Mouse (Mus musculus): ENCODE measurements at regions not wholly inside any gene's neighbourhood (a gene's known extent, or its start where the extent isn't known, plus 50 kb on each side); places are given as distances from the start of the nearest gene placed in this dataset.

DNA sequence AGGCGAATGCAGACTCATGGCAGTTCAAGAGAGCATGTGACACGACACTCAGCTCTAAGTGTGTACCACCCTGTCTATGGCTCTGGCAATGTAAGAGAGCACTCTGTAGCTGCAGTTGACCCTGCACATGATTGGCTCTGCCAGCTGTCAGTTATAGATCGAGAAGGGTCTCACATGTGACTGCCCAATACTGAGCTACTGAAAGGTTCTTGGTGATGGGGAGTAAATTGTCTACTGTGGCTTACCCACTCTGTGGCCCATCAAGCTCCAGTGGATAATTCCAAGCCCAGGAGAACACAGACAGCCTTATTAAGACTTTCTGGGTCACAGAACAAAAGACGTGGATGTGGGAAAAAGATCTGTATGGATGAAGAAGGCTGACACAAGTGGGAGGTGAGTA is 920.3 kb downstream of the A830018L16Rik start:
- no peak for DNase-seq

DNA sequence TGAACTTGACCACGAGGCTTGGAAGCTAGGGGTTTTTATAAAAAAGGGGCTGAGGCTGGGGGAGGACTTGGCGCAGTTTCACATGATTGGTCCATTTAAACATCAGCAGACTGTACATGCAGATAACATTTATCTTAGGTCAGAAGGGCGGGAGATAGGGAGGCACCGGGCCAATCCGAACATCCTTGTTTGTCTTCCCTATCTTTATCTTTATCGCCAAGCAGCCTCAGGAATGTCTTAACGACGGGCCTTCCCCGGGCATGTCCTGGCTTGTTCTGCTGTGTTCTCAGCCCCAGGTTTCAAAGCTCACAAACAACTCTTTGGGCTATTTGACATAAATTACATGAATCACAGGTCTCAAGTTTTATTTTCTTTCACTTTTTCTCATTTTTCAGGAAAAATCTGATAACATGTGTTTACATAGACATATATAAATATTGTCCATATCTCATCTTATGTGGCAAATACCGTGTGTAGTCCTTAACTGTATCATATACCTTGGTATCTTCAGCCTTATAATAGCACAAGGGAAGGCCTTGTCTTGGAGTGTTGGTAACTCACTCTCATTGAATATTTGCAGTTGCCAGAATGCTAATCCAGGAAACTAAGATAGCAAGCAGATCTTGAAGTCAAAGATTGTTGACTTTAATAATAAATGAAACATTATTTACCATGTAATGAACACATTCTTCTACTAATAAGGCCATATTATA is 931.0 kb downstream of the A830018L16Rik start:
- no peak for DNase-seq

DNA sequence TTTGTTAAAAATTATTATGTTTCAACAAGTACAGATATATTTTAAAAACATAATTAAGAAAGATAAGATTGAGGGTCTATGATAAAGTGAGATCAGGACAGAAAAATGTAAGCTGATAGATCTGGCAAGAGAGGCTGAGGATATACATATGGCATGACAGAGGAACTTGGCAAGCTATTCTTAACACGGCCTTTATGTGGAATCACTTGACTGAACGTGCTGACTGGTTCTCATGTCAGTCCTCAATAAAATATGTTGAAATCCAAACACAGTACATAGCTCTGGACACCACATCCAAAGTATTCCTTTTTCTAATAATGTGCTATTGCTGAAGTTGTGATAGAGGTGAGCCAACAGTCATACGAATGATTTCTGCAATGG is 931.5 kb downstream of the A830018L16Rik start:
- DNase-seq = no peak

DNA sequence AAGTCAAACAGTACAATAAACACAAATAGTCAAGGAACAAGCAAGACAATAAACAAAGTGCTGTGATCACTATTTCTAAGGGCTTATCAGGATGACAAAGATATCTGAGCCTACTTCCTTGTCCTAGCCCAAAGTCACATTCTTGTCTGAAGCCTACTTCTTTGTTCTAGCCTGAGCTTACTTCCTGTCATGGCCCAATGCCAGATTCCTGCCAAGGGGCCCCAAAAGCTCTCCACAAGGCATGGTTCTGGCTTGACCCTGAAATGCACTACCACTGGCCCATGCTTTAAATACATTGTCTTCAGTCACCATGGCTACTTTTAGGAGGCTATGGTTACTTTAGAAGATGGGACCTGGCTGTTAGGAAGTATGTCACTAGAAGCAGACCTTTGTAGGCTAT is 940.6 kb downstream of the A830018L16Rik start:
- DNase-seq = no peak

DNA sequence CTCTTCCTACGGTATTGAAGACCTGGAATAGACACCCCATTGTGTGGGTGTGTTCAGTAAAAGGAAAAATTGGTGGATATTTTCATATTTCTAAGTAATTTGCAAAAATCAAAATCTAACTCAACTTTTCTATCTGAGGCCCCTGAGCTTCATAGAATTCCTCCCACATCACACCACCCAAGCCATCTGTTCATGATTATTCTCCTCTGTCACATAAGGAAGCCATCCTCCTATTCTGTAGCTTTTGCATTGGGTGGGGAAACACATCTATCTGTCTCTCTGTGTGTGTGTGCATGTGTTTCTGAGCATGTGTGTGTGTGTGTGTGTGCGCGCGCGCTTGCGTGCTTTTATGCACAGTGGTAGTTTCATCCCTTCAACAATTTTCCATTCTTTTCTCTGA is 954.0 kb downstream of the A830018L16Rik start:
- no peak for DNase-seq

DNA sequence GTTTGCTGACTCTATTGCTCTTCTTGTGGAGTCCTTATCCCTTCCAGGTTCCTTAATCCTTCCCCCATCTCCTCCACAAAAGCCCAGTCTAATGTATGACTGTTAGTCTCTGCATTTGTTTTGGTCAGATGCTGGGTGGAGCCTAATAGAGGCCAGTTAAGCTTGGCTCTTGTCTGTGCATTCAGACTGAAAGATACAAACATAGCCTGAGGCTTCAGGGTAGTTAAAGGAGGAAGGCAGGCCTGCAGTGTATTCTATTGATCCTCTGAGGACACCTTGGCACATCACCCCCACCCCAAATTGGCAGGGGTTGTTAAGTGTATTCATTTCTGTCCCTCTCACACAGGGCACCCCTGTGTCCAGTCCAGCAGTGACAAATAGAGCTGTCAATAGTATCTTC is 959.1 kb downstream of the A830018L16Rik start:
- DNase-seq = no peak

DNA sequence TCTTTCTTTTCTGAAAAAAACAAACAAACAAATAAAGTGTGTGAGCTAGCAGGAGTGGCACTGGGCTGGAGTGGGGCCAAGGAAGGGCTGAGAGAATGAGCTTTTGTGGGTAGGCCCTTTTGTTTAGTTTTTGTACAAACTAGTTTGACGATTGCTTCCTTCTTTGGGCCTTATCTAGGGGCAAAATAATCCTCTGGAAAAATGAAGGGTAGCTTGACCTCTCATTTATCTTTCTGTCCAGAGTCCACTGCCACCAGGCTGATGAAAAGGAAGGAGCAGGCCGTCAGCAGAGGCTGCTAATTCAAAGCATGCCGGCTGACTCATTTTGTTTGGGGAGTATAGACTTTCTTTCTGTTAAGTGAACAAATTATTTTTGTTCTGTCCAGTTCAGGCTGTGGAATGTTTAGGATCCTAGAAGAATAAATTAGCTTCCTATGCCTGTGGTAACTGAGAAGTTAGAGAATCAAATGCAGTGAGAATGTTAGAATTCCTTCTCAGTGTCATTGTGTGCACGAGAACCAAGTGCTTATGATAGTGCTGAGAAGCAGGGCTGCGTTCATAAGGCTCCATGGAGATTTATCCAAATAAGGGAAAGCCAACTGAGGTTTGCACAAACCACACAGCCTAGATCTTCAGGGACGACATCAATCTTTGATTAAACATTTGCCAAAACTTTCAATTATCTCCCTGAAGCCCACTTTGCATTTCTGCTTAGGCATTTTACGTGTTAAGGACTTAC is 984.4 kb downstream of the A830018L16Rik start:
- DNase-seq = no peak

DNA sequence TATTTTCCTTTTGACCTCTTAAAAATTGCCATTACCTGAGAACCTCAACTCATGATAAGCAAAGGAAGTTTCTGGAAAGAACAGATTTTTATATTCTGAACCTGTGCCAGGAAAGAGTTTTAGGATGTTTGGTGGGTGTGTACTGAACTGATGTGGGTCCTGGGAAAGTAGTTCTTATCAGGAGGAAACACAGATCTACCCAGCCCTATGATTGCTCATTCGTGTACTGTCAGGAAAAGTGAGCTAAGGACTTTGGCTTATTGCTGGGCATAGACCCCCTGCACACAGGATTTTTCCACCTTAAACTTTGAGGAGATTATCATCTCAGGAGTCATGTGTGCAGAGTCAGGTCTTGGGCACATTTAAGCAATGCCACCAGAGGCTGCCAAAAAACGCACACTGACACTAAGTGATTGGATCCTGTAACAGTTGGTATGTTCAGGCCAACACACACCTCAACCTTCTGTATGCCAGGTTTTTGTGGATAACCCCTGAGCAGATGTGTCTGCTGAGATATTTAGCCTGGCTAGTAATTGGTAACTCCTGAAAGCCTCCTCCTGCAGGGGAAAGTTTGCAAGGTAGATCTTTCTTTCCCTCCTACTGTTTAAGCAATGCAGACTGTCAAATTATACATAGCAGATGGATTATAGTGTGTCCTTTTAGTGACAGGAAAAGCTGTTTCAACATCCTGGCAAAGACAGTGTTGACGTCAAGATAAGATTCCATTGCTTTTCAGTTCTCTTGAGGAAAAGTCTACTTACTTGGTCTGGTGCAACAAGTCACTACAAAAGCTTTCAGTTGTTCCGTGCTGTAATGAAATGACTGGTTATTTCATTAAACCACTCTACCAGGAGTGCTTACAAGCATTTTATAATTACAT is 991.7 kb downstream of the A830018L16Rik start:
- DNase-seq = no peak

DNA sequence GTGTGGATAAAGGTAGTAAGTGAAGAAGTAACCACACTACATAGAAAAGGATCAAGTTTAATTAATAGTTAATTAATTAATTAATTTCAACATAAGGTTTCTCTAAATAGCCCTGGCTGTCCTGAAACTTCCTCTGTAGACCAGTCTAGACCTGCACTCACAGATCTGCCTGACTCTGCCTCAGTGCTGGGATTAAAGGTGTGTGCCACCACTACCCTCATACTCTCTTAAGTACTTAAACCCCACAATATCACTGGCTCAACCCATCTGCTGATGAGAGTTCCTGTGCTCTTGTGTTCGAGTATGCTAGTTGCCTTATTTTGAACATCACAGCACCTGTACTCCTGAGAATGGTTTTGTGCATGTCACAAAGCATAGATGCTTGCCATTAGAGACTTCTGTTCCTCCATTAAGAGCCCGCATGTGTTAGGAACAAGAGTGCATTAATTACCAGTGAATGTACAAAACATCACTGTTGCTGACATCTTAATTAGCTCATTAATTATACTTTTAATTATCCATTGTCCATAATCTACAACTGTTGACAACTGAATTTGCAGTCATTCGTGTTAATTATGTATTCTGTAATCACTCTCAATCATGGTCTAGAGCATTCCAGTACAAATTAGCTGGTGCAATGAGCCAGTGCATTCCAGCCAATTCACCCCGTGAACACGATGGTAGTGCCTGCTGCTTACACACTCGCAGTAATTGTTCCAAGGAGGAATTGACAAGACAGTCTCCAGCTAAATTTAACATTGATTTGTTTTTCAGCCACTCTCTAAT is 996.0 kb downstream of the A830018L16Rik start:
- no peak for DNase-seq

DNA sequence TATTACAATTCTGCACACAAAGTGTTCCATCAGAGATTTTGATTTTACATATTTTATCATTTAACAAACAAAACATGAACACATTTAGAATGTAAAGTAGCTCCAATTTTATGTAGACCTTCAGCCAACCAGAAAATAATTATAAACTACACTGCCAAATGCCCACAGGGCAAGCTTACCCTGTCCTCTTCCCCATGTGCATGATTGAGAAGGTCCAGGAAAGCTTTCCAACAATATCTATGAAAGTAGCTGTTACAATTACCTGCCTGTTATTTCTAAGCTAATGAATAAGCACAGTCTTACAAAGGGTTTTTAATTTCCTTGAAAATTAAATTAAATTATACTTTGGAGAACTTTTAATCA is 996.6 kb downstream of the A830018L16Rik start:
- no peak for DNase-seq

DNA sequence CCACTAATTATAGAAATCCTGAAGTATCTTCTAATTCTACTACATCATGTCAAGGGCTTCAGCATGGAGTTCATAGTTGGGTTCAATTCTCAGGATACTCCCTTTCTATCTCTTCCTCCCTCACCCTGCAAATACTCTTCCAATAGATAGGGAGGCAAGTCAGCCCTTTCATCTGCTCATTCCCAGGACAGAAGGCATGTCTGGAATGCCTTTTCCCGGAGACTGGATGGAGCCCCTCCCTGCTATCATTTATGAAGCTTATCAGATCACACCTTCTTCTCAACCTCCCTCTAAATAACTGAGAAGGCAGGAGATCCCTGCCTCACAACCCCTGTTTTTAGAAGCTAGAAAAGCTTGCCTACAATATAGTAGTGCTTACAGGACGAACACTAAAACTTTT is 1010.6 kb downstream of the A830018L16Rik start:
- DNase-seq = no peak

DNA sequence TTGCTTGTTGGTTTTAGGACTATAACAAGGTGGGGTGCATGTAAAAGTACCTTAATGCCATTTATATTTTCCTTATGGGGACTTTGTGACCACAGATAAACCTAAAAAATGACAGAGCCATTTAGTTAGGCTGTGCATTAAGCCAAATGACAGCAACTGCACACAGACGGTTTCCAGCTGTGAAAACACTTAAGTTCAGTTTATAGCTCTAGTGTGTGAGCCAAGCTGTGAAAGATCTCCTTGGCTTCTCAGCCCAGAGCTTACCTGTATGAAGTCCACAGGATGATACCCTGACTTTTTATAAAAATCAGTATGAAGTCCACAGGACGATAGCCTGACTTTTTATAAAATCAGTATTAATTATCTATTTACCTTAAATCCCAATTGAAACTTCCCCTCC is 1024.0 kb downstream of the A830018L16Rik start:
- no peak for DNase-seq

DNA sequence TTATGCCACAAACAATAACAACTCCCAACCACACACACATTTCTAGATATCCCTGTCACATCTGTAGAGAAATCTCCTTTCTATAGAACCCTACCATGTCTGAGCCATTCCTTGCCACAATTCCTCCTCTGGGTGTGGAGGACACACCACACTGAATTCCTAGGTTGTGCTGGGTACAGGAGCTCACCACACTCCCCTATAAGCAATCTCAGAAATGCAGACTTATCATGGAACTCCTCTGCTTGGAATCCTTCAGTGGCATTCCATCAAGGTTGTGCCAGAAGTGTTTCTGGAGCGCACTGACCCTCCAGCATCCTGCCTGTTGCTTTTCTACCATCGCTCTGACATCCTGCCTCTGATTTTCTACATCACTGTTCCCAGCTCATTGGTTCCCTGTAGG is 1052.3 kb downstream of the A830018L16Rik start:
- DNase-seq = no peak

DNA sequence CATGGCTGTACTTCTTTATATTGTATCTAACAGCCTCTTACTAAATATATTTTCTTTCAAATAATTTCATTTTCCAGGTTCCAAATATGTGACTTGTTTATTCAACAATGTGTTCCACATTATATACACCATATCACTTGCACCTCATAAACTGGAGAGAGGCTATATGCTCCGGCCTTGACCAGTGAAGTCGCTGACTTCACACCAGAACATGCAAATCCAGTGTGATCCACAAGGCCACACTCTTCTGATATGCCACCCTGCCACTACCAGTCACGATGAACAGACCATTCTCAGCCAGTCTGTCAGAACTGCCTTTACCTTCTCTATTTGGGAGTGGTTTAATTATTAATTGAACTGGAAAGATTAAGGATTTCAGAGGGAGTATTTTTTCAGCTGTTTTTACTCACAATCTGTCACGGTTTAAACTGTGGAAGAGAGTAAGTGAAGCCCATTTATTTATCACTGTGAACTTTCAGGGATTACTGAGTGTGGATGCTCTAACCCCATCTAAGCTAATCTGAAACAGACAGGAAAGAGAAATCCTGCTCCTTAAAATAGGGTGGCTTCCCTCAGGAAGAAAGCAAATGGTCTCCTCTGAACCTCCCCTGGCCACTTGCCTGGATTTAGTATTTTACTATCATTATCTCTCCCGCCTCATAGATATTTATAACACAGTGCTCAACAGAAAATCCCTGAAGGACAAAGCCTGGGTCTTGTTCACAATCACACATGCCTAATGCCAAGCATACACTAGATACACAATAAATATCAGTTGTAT is 1065.3 kb downstream of the A830018L16Rik start:
- no peak for DNase-seq

DNA sequence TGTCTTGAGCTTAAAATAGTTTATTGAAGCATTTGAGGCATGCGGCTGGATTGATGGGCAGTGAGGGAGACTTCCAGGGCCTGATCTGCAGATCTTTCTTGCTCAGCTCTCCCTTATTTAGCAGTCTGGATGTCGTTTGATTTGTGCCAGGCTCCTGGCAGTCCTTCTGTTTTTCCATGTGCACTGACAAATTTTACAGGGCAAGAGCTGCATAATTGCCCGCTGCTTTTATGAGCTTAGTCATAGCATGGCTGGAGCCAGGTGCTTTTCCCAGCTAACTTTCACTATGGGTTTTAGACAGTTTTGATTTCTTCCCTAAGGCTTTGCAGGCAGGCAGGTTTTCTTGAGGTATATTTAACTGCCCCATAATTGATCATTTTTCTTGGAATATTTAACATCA is 1086.5 kb downstream of the A830018L16Rik start:
- DNase-seq = no peak

DNA sequence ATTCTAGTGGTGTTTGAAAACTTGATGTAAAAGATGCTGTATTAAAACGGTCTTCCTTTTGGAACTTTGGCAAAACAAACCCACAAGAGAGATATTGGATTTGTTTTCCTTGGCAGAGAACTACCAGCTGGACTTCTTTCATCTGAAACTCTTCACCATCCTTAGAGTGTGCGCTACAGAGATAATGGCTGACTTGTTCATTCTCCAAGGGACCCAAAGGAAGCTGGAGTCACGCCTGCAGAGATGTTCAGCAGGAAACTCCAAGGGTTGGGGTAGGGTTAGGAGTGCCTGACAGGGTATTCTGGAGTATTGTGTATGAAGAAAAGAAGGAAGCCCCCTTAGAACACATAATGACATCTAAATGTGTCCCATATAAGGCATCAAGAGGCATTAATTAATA is 1094.1 kb downstream of the A830018L16Rik start:
- no peak for DNase-seq

DNA sequence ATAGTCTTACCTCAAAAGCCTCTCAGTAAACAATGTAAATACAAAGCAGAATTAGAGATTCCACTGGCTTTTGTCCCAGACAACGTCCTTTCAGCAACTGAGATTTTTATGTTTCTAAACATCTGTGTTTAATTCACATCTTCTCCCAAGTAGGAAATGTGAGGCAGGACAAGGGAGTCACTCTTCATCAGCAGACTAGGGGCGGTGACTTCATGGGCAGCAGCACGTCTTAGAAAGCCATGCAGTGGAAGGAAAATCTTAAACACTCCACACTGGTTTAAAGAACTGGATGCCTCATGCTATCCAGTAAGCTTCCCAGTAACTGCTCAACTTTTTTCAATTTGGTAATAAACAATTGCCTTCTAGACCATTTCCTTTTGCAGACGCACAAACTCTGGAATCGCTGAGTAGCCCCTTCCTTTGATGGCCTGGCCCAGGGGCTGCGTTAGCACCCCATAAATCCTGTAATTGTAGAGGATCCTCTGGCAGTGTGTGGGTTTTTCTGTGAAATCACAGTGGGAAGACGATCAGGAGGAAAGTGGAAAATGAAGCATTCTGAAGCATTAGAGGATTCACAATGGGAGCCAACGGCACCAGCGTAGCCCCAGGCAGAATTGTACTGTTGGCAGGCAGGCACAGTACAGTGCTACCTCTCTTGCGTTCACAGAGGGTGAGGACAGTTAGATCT is 1096.4 kb downstream of the A830018L16Rik start:
- no peak for DNase-seq

DNA sequence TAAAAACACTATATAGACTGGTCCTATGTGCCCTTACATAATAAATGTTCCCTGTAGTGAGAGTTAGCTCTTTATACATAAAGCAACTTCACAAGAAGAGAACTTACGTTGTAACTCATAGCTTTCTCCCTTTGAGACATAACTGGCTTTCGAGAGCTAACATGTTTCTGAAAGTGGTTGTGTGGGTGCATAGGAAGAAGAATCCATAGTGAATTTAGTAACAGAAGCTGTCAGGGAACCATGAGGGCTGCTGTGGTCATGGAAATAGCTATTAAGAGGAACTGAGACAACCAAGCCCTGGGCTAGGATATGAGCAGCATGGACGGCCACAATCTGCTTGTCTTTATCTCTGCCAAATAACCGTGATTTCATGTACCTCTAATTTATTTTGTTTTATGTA is 1105.7 kb downstream of the A830018L16Rik start:
- DNase-seq = no peak

DNA sequence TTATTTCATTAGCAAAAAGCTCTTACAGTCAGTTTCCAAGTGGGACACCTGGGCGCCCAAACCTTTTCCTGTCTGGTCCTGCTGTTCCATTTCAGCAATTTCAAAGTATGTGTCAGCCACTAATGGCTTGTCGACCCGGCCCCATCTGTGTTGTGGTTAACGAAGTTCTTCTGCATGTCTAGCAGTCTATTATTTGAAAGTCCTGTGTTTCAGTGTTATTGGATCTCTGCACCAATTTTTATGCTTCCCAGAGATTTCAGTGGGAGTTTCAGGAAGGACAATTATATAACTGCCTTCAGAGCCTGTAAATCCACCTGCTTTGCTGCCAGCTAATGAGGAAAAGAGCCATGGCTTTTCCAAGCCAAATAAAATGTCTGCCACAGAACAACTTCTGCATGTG is 1142.0 kb downstream of the A830018L16Rik start:
- no peak for DNase-seq

DNA sequence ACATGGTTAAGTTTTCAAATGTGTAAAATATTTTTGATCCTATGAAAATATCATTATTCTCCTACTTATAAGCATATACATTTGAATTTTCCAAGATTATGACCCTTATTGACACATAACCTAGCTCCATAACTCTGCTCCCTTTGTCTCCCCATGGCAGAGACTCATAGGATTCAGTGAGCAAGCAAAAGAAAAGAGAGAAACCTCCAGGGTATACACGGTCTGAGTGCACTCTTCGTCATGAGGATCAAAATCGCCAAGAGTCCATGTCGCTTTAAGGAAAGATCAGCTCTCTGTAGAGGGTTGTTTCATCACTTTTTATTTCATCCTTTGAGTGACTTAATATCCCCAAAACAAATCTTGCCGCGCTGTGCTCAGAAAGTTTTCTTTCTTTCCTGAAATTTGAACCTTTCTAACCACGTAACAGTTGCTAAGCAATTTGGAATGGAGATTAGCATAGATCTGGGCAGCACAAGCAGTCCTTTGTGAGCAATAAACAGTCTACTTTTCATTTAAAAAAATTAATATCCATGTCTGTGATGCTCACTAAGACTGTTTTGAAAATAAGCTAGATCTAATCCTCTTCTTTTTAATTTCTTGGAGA is 1158.0 kb downstream of the A830018L16Rik start:
- no peak for DNase-seq

DNA sequence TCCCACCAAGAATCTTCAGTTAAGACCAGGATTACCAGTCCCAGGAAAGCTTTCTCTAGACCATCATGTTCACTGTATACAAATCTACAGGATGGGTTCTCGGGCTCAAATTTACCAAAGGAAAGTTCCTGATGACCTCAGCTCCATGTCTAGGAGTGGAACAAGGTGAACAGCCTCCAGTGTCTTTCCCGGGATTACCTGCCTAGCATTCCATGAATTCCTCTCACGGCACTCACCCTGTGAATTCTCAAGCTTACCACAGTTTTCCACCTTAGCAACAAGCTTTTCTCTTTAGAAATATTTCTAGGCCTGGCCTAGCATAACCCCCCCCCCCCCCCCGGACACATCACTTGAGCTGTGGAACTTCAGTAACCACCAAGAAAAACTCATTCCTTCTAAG is 1158.9 kb downstream of the A830018L16Rik start:
- DNase-seq = no peak
